Mouse (Mus musculus) liver, postnatal 0 days (tissue): ENCODE data around the gene Tmx4. TPM values are rescaled to one million over a fixed set of nuclear protein-coding genes. Genes with fewer than 3 reads are reported as not detected.

Experiments
- ATAC-seq: fragments of 200-750 bp; cut with Nextera tagmentation; 2 replicates; pipeline ENCODE4 v1.8.0; 2017; ENCODE audit warnings: mild to moderate bottlenecking, moderate library complexity
- DNase-seq: peaks from one replicate; pipeline ENCODE4 v3.0.0-alpha.2; 2016
- H3K27ac ChIP-seq: fragments of 300-500 bp; sonication (generic); 2 replicates; pipeline ENCODE4 v1.5.1; 2014; ENCODE audit warnings: antibody characterized with exemption, moderate library complexity, mild to moderate bottlenecking, low read depth
- H3K27me3 ChIP-seq: fragments of 300-500 bp; sonication (generic); 2 replicates; pipeline ENCODE4 v1.6.1; 2014; ENCODE audit warnings: low read length, control low read depth, mixed read lengths; ENCODE audit not compliant: insufficient read depth
- H3K36me3 ChIP-seq: fragments of 300-500 bp; sonication (generic); replicated peaks from 2 replicates; pipeline ENCODE4 v1.6.1; 2014; ENCODE audit warnings: mild to moderate bottlenecking, control low read depth, low read length, moderate library complexity, mixed read lengths; ENCODE audit not compliant: insufficient read depth
- H3K4me1 ChIP-seq: fragments of 300-500 bp; sonication (generic); 2 replicates; pipeline ENCODE4 v1.6.1; 2014; ENCODE audit warnings: antibody characterized with exemption, mild to moderate bottlenecking, control low read depth; ENCODE audit not compliant: insufficient read depth
- H3K4me2 ChIP-seq: fragments of 300-500 bp; sonication (generic); 2 replicates; pipeline ENCODE4 v1.6.1; 2014; ENCODE audit warnings: low read depth, mild to moderate bottlenecking, low read length, moderate library complexity, mixed read lengths
- H3K4me3 ChIP-seq: fragments of 300-500 bp; sonication (generic); 2 replicates; pipeline ENCODE4 v1.5.1; 2014; ENCODE audit warnings: low read depth, low read length
- H3K9ac ChIP-seq: fragments of 300-500 bp; sonication (generic); replicated peaks from 2 replicates; pipeline ENCODE4 v1.6.1; 2014; ENCODE audit warnings: mild to moderate bottlenecking, moderate library complexity
- H3K9me3 ChIP-seq: fragments of 300-500 bp; sonication (generic); 2 replicates; pipeline ENCODE4 v1.6.1; 2016; ENCODE audit warnings: mild to moderate bottlenecking, control low read depth, low read length, mixed read lengths
- CTCF ChIP-seq: sonication (generic); IDR thresholded peaks from 2 replicates; pipeline ENCODE4 v1.5.1; 2016; ENCODE audit warnings: antibody characterized with exemption, low read depth
- EP300 ChIP-seq: IDR thresholded peaks from 2 replicates; pipeline ENCODE4 v1.6.1; 2016; ENCODE audit warnings: antibody characterized with exemption, low read depth, mild to moderate bottlenecking
- WGBS: fragments of 180-500 bp; shearing (Covaris S2); extraction: QIAGEN DNeasy Blood & Tissue Kit; methylation state at CpG from one replicate; pipeline ENCODE4 v1.1.7; 2014; ENCODE audit not compliant: insufficient replicate concordance; 5-methylcytosine and 5-hydroxymethylcytosine counted together
- polyA plus RNA-seq: library from polyadenylated mRNA; unstranded; fragments of >200 nt; fragmentation: Nextera tagmentation; extraction: Ambion mirVana; gene quantifications from 2 replicates; pipeline ENCODE4 v1.2.1, GENCODE M21; 2015

The Tmx4 gene
- polyA plus RNA-seq, 1 experiment from 2014 or later: 8.6 TPM

- Histone ChIP-seq H3K36me3 (no peaks in the 10 kb centered on the region), H3K27me3 (no peaks in the 10 kb centered on the region), H3K4me3 (no peak overlapping the region), H3K27ac (no peak overlapping the region), H3K4me1 (no peaks in the 10 kb centered on the region), H3K9me3 (no peaks in the 10 kb centered on the region), H3K9ac (no peak overlapping the region), H3K4me2 (no peak overlapping the region)
- 42% methylated on average over 1 of the region's 1 CpGs for WGBS
- TF ChIP-seq EP300 (no peak), CTCF (no peak)
- no peak for ATAC-seq
- DNase-seq: no peak
Observed at GRCm38 (mm10) chr2:134675465-134675864, 31.5 kb upstream of the Tmx4 start.

- WGBS: 74% methylated on average over 5 of the region's 5 CpGs
Observed at GRCm38 (mm10) chr2:134673604-134674003, 29.7 kb upstream of the Tmx4 start.

GRCm38 (mm10) chr2:134656477-134656876 lies 12.5 kb upstream of the Tmx4 start:
- WGBS: 17% methylated on average over 4 of the region's 4 CpGs
- Histone ChIP-seq H3K27me3 (no peaks in the 10 kb centered on the region), H3K27ac (no peak overlapping the region), H3K4me1 (0 out of 2 replicates have a peak, but pooled peaks cover 2% of the 10 kb centered on the region), H3K9ac (no peak overlapping the region), H3K36me3 (no peaks in the 10 kb centered on the region), H3K4me3 (no peak overlapping the region), H3K4me2 (no peak overlapping the region), H3K9me3 (no peaks in the 10 kb centered on the region)
- TF ChIP-seq CTCF: no peak
- no peak for TF ChIP-seq EP300
- no peak for ATAC-seq
- DNase-seq: no peak

More at GRCm38 (mm10) chr2:134673604-134674003, 29.7 kb upstream of the Tmx4 start:
- Histone ChIP-seq H3K36me3 (no peaks in the 10 kb centered on the region), H3K9ac (no peak overlapping the region), H3K27me3 (no peaks in the 10 kb centered on the region), H3K9me3 (no peaks in the 10 kb centered on the region), H3K4me1 (no peaks in the 10 kb centered on the region), H3K4me3 (no peak overlapping the region), H3K27ac (no peak overlapping the region), H3K4me2 (no peak overlapping the region)
- ATAC-seq (no peak), DNase-seq (peak; percentile 70)
- TF ChIP-seq EP300: no peak
- peak; percentile 84 for TF ChIP-seq CTCF

- DNase-seq: no peak
- Histone ChIP-seq H3K4me2 (no peak overlapping the region), H3K4me1 (0 out of 2 replicates have a peak, but pooled peaks cover 2% of the 10 kb centered on the region), H3K27me3 (no peaks in the 10 kb centered on the region), H3K36me3 (no peaks in the 10 kb centered on the region), H3K27ac (no peak overlapping the region), H3K4me3 (no peak overlapping the region), H3K9ac (no peak overlapping the region), H3K9me3 (no peaks in the 10 kb centered on the region)
- TF ChIP-seq EP300: no peak
- no peak for TF ChIP-seq CTCF
- no peak for ATAC-seq
Observed at GRCm38 (mm10) chr2:134654668-134655067, 10.7 kb upstream of the Tmx4 start.

GRCm38 (mm10) chr2:134652759-134653158 lies 8.8 kb upstream of the Tmx4 start:
- Histone ChIP-seq H3K27me3 (no peaks in the 10 kb centered on the region), H3K9ac (no peak overlapping the region), H3K4me1 (0 out of 2 replicates have a peak, but pooled peaks cover 2% of the 10 kb centered on the region), H3K36me3 (no peaks in the 10 kb centered on the region), H3K27ac (no peak overlapping the region), H3K4me2 (no peak overlapping the region), H3K9me3 (no peaks in the 10 kb centered on the region), H3K4me3 (no peak overlapping the region)
- ATAC-seq (peak; percentile 10; the same call in 1 of the 2 replicates), DNase-seq (no peak)
- WGBS: 54% methylated on average over 5 of the region's 5 CpGs
- no peak for TF ChIP-seq EP300
- TF ChIP-seq CTCF: no peak

GRCm38 (mm10) chr2:134648999-134649398 lies 5.1 kb upstream of the Tmx4 start:
- DNase-seq: no peak
- Histone ChIP-seq H3K27ac (no peak overlapping the region), H3K4me2 (no peak overlapping the region), H3K9me3 (no peaks in the 10 kb centered on the region), H3K36me3 (no peaks in the 10 kb centered on the region), H3K4me1 (peaks cover 15% of the 10 kb centered on the region), H3K9ac (no peak overlapping the region), H3K27me3 (no peaks in the 10 kb centered on the region), H3K4me3 (no peak overlapping the region)
- 74% methylated on average over 3 of the region's 3 CpGs for WGBS
- no peak for TF ChIP-seq EP300
- TF ChIP-seq CTCF: no peak
- ATAC-seq: no peak

GRCm38 (mm10) chr2:134645752-134646151 lies 1.8 kb upstream of the Tmx4 start:
- no peak overlapping the region for H3K9ac ChIP-seq
- H3K36me3 ChIP-seq: no peaks in the 10 kb centered on the region
- H3K27me3 ChIP-seq: no peaks in the 10 kb centered on the region
- DNase-seq: no peak
- 0 out of 2 replicates have a peak overlapping the region, but pooled peaks have one; percentile 3 for H3K27ac ChIP-seq
- no peak overlapping the region for H3K4me3 ChIP-seq
- TF ChIP-seq EP300 (no peak), CTCF (no peak)
- peaks cover 22% of the 10 kb centered on the region for H3K4me1 ChIP-seq
- 43% methylated on average over 3 of the region's 3 CpGs for WGBS
- no peaks in the 10 kb centered on the region for H3K9me3 ChIP-seq
- no peak for ATAC-seq
- H3K4me2 ChIP-seq: no peak overlapping the region
